Mouse (Mus musculus) stomach, embryonic 14.5 days (tissue): ENCODE measurements at regions not wholly inside any gene's neighbourhood (a gene's known extent, or its start where the extent isn't known, plus 50 kb on each side); places are given as distances from the start of the nearest gene placed in this dataset.

Experiments
- ATAC-seq: fragments of 200-750 bp; cut with Nextera tagmentation; 2 replicates; pipeline ENCODE4 v1.8.0; 2017; ENCODE audit warnings: low read depth, moderate TSS enrichment; ENCODE audit not compliant: insufficient number of reproducible peaks, insufficient read depth, low FRiP score
- H3K27ac ChIP-seq: fragments of 300-500 bp; sonication (generic); 2 replicates; pipeline ENCODE4 v1.5.1; 2014; ENCODE audit warnings: mild to moderate bottlenecking, low read length, moderate library complexity, mixed read lengths
- H3K27me3 ChIP-seq: fragments of 300-500 bp; sonication (generic); 2 replicates; pipeline ENCODE4 v1.6.1; 2014; ENCODE audit warnings: low read length, control low read depth, mixed read lengths; ENCODE audit not compliant: control insufficient read depth, insufficient read depth
- H3K36me3 ChIP-seq: fragments of 300-500 bp; sonication (generic); 2 replicates; pipeline ENCODE4 v1.6.1; 2014; ENCODE audit warnings: mild to moderate bottlenecking, control low read depth, low read length, moderate library complexity, mixed read lengths; ENCODE audit not compliant: control insufficient read depth, insufficient read depth
- H3K4me1 ChIP-seq: fragments of 300-500 bp; sonication (generic); 2 replicates; pipeline ENCODE4 v1.6.1; 2014; ENCODE audit warnings: low read length, control low read depth, mixed read lengths; ENCODE audit not compliant: control insufficient read depth, insufficient read depth
- H3K4me2 ChIP-seq: fragments of 300-500 bp; sonication (generic); replicated peaks from 2 replicates; pipeline ENCODE4 v1.6.1; 2014; ENCODE audit warnings: low read depth, low read length, control low read depth
- H3K4me3 ChIP-seq: fragments of 300-500 bp; sonication (generic); 2 replicates; pipeline ENCODE4 v1.5.1; 2014; ENCODE audit warnings: low read depth, low read length, control low read depth
- H3K9ac ChIP-seq: fragments of 300-500 bp; sonication (generic); replicated peaks from 2 replicates; pipeline ENCODE4 v1.6.1; 2014; ENCODE audit warnings: low read depth, mild to moderate bottlenecking, control low read depth, low read length, moderate library complexity, mixed read lengths
- H3K9me3 ChIP-seq: fragments of 300-500 bp; sonication (generic); 2 replicates; pipeline ENCODE4 v1.6.1; 2016; ENCODE audit warnings: low read depth, low read length, control low read depth; ENCODE audit not compliant: control insufficient read depth
- WGBS: fragments of 180-500 bp; shearing (Covaris S2); extraction: QIAGEN DNeasy Blood & Tissue Kit; methylation state at CpG from one replicate; pipeline ENCODE4 v1.1.7; 2014; 5-methylcytosine and 5-hydroxymethylcytosine counted together

GRCm38 (mm10) chr19:56056397-56056796 lies 230.5 kb upstream of the Habp2 start:
- H3K27me3 ChIP-seq = no peaks in the 10 kb centered on the region
- no peak overlapping the region for H3K9ac ChIP-seq
- H3K4me1 ChIP-seq = no peaks in the 10 kb centered on the region
- WGBS = 80% methylated on average over 6 of the region's 6 CpGs
- H3K4me3 ChIP-seq = no peak overlapping the region
- H3K4me2 ChIP-seq = no peak overlapping the region
- H3K36me3 ChIP-seq = no peaks in the 10 kb centered on the region
- no peak for ATAC-seq
- no peak overlapping the region for H3K27ac ChIP-seq
- H3K9me3 ChIP-seq = no peaks in the 10 kb centered on the region

GRCm38 (mm10) chr19:56061882-56062540 lies 224.9 kb upstream of the Habp2 start:
- no peaks in the 10 kb centered on the region for H3K9me3 ChIP-seq
- no peak overlapping the region for H3K9ac ChIP-seq
- 64% methylated on average over 10 of the region's 10 CpGs for WGBS
- no peaks in the 10 kb centered on the region for H3K36me3 ChIP-seq
- ATAC-seq = no peak
- no peak overlapping the region for H3K4me3 ChIP-seq
- H3K4me1 ChIP-seq = no peaks in the 10 kb centered on the region
- no peak overlapping the region for H3K27ac ChIP-seq
- no peak overlapping the region for H3K4me2 ChIP-seq
- H3K27me3 ChIP-seq = no peaks in the 10 kb centered on the region

- H3K36me3 ChIP-seq = no peaks in the 10 kb centered on the region
- no peaks in the 10 kb centered on the region for H3K4me1 ChIP-seq
- WGBS = 70% methylated on average over 5 of the region's 5 CpGs
- ATAC-seq = no peak
- H3K27me3 ChIP-seq = no peaks in the 10 kb centered on the region
- no peak overlapping the region for H3K27ac ChIP-seq
- no peak overlapping the region for H3K4me3 ChIP-seq
- no peaks in the 10 kb centered on the region for H3K9me3 ChIP-seq
- H3K9ac ChIP-seq = no peak overlapping the region
- no peak overlapping the region for H3K4me2 ChIP-seq
Measured at GRCm38 (mm10) chr19:56063099-56063498, 223.8 kb upstream of the Habp2 start.

GRCm38 (mm10) chr19:56065730-56066129 lies 221.2 kb upstream of the Habp2 start:
- Histone ChIP-seq H3K9me3 (no peaks in the 10 kb centered on the region), H3K36me3 (no peaks in the 10 kb centered on the region), H3K27me3 (no peaks in the 10 kb centered on the region), H3K4me2 (no peak overlapping the region), H3K9ac (no peak overlapping the region), H3K4me3 (no peak overlapping the region), H3K27ac (no peak overlapping the region), H3K4me1 (no peaks in the 10 kb centered on the region)
- ATAC-seq = no peak
- 35% methylated on average over 6 of the region's 6 CpGs for WGBS

- Histone ChIP-seq H3K9ac (no peak overlapping the region), H3K4me1 (no peaks in the 10 kb centered on the region), H3K36me3 (no peaks in the 10 kb centered on the region), H3K4me3 (no peak overlapping the region), H3K27me3 (no peaks in the 10 kb centered on the region), H3K4me2 (no peak overlapping the region), H3K27ac (no peak overlapping the region), H3K9me3 (no peaks in the 10 kb centered on the region)
- no peak for ATAC-seq
- WGBS = 75% methylated on average over 8 of the region's 8 CpGs
Measured at GRCm38 (mm10) chr19:56068165-56068564, 218.8 kb upstream of the Habp2 start.

- Histone ChIP-seq H3K4me2 (no peak overlapping the region), H3K27me3 (no peaks in the 10 kb centered on the region), H3K4me3 (no peak overlapping the region), H3K9ac (no peak overlapping the region), H3K27ac (no peak overlapping the region), H3K4me1 (no peaks in the 10 kb centered on the region), H3K36me3 (no peaks in the 10 kb centered on the region), H3K9me3 (no peaks in the 10 kb centered on the region)
- 61% methylated on average over 12 of the region's 12 CpGs for WGBS
- ATAC-seq = no peak
Measured at GRCm38 (mm10) chr19:56068854-56069253, 218.1 kb upstream of the Habp2 start.

- H3K4me2 ChIP-seq = no peak overlapping the region
- H3K4me1 ChIP-seq = no peaks in the 10 kb centered on the region
- no peak overlapping the region for H3K4me3 ChIP-seq
- H3K9me3 ChIP-seq = no peaks in the 10 kb centered on the region
- H3K27me3 ChIP-seq = no peaks in the 10 kb centered on the region
- 64% methylated on average over 10 of the region's 10 CpGs for WGBS
- no peak overlapping the region for H3K27ac ChIP-seq
- no peak overlapping the region for H3K9ac ChIP-seq
- no peak for ATAC-seq
- no peaks in the 10 kb centered on the region for H3K36me3 ChIP-seq
Measured at GRCm38 (mm10) chr19:56069266-56069665, 217.7 kb upstream of the Habp2 start.

- ATAC-seq = no peak
- 56% methylated on average over 4 of the region's 4 CpGs for WGBS
- no peak overlapping the region for H3K4me3 ChIP-seq
- no peaks in the 10 kb centered on the region for H3K4me1 ChIP-seq
- no peaks in the 10 kb centered on the region for H3K36me3 ChIP-seq
- H3K9ac ChIP-seq = no peak overlapping the region
- H3K9me3 ChIP-seq = no peaks in the 10 kb centered on the region
- H3K27me3 ChIP-seq = no peaks in the 10 kb centered on the region
- H3K4me2 ChIP-seq = no peak overlapping the region
- no peak overlapping the region for H3K27ac ChIP-seq
Measured at GRCm38 (mm10) chr19:56071340-56071739, 215.6 kb upstream of the Habp2 start.

- no peak overlapping the region for H3K4me3 ChIP-seq
- H3K4me1 ChIP-seq = no peaks in the 10 kb centered on the region
- no peak overlapping the region for H3K27ac ChIP-seq
- no peaks in the 10 kb centered on the region for H3K36me3 ChIP-seq
- WGBS = 81% methylated on average over 8 of the region's 8 CpGs
- no peaks in the 10 kb centered on the region for H3K9me3 ChIP-seq
- no peak overlapping the region for H3K9ac ChIP-seq
- H3K4me2 ChIP-seq = no peak overlapping the region
- no peaks in the 10 kb centered on the region for H3K27me3 ChIP-seq
- ATAC-seq = no peak
Measured at GRCm38 (mm10) chr19:56076128-56076527, 210.8 kb upstream of the Habp2 start.
